Mouse (Mus musculus) 3134 (cell line): ENCODE measurements around the gene Hid1.
A peak's percentile ranks its signal among the peaks of the same experiment; 100 is the strongest.

Source experiments
- DNase-seq: peaks from one replicate; pipeline ENCODE4 v3.0.0-alpha.2; 2011; ENCODE audit warnings: low spot score; ENCODE audit not compliant: insufficient read length; ENCODE audit errors: extremely low read depth

Hid1 gene

GRCm38 (mm10) chr11:115376722-115377121 is 9.2 kb upstream of the Hid1 start:
- DNase-seq = peak; percentile 67

DNA sequence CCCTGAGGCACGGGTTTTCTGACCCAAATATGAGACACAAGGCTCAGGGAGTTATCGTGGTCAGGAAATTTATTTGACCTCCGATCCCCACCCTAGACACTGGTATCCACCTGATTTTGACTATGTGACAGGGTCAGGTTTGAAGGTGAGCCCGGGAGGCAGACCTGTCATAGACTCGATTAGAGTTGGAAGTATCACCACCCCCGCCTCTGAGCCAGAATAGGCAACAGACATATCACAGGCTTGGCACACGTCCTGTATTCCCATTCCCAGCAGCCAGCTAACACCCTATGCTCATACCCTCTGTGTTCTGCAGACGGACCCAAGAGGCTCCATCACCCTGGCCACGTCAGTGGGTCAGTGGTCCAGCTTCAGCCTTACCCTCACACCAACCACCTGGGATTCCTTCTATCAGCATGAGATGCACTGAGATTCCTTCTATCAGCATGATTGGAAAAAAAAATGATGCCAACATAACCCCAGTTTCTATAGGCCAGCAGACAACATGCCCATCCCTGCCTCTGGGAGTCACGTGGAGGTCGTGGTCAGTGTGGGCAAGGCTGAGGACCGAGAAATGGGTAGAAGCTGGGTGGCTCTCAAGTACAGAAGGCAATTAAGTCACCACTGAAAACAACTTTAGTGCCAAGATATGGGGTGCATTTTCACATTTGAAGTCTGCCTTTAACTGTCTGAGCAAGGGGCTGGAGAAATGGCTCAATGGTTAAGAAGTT is 7.3 kb upstream of the Hid1 start:
- no peak for DNase-seq

DNA sequence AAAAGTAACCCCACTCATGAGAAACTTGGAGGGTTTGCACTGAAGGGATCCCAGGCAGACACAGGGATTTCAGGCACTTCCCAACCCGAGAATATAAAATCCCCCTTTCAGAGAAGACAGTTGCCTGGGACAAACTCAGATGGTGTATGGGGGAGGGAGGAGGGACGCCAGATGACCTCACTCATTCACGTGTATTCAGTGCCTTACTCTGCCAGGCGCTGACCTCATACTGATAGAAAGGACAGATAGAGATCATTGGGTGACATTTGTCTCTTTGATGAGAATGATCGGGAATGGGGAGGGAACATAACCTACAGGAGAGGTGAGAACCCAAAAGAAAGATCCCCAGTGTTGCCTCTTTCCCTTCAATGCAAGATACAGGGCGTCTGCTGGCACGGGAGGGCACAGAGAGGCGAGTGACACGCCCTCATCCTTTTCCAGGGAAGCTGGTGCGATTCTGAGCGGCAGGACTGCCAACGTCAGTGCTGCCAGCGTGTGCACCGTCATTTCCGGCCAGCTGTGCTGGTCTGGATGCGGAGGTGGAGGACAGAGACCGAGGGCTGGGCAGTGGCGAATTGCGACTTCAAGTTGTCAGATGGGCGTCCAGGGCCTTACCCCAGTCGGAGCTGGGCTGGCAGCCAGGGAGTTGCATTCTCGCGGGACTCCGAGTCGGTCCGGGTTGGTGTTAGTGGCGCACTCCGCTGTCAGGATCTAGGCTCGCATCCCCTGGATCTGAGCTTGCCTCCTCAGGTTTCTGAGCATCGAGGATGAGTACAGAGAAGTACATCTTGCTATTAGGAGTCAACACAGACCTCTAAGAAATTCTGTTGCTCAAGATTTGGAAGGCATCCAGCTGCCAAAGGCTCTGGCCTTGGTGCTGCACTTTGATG is 6.5 kb upstream of the Hid1 start:
- peak; percentile 92 for DNase-seq

- DNase-seq = no peak
Measured at GRCm38 (mm10) chr11:115372737-115373136, 5.2 kb upstream of the Hid1 start.

DNA sequence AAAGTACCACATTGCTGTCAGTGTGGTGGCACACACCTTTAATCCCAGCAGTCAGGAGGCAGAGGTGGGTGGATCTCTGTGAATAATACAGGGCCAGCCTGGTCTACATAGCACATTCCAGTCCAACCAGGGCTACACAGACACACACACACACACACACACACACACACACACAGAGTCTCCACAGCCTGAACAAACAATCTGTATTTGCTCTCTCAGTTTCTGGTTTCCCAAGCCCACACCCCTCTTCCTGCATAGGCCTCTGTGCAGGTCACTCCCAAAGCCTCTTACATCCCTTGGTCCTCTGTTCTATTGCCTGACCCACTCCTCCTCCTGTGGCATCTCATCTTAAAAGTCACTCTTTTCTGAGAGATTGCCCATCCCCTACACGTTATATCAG is 4.5 kb upstream of the Hid1 start:
- no peak for DNase-seq

DNA sequence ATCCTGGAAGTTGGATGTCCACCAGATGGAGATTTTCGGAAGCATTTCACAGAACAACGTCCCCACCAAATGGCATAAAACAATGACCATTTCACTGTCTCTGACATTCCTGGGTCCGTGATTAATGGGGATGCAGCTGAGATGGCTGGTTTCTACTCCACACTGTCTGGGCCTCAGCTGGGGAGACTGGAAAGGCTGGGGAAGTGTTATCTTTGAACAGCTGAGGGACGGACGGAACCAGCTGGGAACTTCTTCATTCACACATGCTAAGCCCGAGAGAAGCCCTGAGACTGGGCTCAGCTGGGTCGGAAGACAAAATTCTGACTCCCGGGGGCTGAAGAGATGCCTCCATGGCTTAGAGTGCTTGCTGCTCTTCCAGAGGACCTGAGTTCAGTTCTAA is 3.8 kb upstream of the Hid1 start:
- DNase-seq = no peak

- DNase-seq = no peak
Measured at GRCm38 (mm10) chr11:115370368-115370767, 2.8 kb upstream of the Hid1 start.

- DNase-seq = peak; percentile 72
Measured at GRCm38 (mm10) chr11:115366706-115367394, 706 bp downstream of the Hid1 start.

DNA sequence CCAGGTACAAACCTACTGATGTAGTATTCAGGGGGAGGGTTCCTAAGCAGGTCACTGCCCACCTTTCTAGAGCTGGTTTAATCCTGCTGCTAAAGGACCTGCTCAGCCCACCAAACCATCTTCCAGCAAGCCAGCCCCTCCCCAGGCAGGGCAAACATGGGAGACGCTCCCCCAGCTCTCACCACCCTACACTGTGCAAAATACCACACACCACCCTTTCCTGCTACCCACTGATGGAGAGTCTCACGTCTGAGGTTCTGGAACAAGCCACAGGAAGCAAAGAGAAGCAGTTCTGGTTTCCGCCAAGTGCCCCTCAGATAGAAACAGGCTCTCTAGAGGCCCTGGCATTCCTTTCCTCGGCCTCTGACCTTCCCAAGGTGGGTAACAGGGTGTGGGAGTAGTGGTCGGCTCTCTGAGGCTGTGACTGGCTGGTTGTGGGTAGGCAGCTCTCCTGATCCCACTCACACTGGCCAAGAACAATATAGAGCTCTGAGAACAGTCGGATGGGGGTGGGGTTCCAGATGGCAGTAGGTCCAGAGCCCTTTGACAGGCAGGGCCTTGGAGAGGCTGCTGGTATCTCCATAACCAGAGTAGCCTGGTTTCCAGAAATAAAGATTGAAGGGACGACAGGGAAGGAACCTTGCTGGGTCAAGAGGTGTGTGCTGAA is 1.4 kb downstream of the Hid1 start:
- peak; percentile 66 for DNase-seq

- DNase-seq = no peak
Measured at GRCm38 (mm10) chr11:115364136-115364535, 3.4 kb downstream of the Hid1 start.

DNA sequence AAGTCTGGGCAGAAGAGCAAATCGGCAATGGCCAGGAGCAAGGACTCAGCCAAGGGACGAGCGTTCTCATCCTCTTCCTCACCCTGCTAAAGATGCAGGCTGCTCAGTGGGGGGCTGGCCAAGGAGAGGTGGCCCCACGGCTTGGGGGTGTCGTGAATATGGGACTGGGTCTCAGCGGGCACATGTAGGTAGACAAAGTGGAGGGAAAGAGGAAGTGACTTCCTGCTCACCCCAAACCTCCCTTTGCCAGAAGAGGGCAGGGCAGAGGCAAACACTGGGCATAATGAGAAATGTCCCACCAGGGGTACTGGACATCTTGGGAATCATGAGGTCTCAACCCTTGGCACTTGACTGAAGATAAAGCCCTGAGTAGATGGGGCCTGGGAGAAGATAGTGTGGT is 7.8 kb downstream of the Hid1 start:
- no peak for DNase-seq

DNA sequence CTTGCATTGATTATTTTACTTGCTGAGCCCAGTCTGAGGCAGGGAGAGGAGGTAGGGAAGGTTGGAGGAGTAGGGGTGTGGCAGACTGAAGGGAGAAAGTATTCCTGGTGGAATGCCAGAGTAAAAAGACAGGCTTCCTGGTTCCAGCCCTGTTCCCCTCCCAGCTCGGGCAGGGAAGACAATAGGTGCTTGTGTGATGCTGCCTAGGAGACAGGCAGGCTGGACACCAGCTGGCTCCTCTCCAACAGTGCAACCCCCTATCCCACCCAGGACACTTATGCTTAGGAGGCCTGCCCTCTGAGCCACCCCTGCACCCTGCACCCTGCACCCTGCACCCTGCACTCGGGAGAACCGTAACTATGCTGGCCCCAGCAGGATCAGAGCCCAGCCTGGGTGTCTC is 8.3 kb downstream of the Hid1 start:
- DNase-seq = no peak

- no peak for DNase-seq
Measured at GRCm38 (mm10) chr11:115358468-115358867, 9.1 kb downstream of the Hid1 start.

DNA sequence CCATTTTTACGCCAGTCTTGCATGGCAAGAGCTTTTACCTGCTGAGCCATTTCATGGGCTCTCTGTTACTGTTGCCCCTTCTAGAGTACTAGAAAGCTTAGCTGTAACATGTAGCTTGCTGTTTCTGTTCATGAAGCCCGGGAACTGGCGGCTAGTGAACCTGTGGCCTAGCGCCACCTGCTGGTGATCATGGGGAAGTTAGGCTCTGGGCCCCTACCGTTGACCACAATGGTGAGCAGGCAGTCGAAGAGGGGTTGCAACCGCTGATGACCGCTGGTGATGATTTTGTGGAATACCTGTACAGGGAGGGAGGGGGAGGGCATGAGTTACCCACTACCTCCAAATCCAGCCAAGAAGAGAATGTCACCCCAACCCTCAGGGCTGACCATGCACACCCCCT is 13.4 kb downstream of the Hid1 start:
- peak; percentile 44 for DNase-seq

- DNase-seq = no peak
Measured at GRCm38 (mm10) chr11:115353375-115353774, 14.2 kb downstream of the Hid1 start.

DNA sequence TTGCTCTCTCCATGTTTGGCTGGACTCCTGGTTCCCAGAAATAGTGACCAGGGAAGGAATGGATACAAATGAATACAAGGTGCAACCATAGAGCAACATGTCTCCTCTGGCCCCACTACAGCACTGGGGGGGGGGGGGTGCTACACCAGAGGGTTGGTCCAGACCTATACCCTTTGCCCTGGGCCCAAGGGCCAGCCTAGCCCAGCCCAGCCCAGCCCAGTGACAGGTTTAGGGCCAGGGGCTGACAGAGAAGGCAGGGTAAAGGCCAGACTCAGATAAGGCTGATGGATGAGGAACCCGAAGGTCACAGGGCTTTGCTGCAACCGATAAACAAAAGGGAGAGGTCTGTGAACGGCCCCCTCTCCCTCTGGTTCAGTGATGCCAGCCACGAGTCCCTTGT is 17.6 kb downstream of the Hid1 start:
- no peak for DNase-seq

DNA sequence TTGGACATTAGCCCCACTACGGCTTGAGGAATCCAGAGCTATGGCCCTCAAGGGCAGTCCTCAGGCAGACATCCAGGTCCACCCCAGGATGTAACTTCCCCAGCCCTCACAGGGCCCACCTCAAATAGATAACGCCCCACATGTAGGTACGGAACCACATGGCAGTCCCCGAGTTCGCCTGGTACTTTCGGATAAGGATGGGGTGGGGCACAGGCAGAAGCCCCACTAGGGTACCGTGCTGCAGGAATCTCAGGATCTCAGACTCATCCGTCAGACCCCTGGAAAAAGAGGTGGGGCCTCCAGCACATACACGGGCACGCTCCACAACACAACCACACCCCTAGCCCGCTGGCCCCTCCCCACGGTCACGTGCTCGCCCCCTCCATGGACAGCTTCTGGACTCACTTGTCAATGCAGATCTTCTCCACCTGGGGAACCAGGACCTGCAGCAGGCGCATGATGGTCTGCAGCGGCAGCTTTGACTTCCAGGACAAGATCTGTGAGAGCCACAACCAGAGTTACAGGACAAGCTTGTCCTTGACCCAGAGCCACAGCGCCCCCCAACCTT is 18.8 kb downstream of the Hid1 start:
- DNase-seq = no peak

GRCm38 (mm10) chr11:115345515-115345914 is 22.0 kb downstream of the Hid1 start:
- no peak for DNase-seq

DNA sequence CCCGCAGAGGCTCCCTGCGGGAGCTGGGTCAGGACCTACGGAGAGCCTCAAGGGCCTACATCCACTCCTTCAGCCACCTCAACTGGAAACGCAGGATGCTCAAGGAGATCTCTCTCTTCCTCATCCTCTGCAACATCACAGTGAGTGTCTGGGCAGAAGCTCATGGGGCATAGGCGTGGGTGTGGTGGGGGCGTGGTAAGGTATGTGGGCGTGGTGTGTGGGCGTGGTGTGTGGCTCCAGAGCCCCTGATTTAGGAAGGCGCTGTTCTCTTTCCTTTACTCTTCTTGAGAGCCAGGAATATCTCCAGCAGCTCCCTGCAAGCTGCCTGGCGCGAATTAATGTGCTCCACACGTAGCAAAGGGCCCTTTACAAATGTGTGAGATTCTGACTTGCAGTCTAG is 22.6 kb downstream of the Hid1 start:
- no peak for DNase-seq

GRCm38 (mm10) chr11:115341866-115342265 is 25.7 kb downstream of the Hid1 start:
- DNase-seq = no peak

DNA sequence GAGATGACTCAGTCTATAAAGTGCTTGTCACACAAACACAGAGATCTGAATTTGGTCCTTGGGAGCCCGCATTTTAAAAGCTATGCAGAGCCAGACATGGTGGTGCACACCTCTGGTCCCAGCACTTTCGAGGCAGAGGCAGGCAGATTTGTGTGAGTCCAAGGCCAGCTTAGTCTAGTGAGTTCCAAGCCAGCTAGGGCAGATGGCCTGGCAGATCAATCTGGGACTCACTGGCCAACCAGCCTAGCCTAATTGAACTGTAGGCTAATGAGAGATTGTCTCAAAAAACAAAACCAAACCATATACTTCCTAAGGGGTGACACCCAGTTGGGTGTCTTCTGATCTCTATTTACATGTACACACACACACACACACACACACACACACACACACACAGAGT is 26.3 kb downstream of the Hid1 start:
- no peak for DNase-seq
